In the genomic region with DNA sequence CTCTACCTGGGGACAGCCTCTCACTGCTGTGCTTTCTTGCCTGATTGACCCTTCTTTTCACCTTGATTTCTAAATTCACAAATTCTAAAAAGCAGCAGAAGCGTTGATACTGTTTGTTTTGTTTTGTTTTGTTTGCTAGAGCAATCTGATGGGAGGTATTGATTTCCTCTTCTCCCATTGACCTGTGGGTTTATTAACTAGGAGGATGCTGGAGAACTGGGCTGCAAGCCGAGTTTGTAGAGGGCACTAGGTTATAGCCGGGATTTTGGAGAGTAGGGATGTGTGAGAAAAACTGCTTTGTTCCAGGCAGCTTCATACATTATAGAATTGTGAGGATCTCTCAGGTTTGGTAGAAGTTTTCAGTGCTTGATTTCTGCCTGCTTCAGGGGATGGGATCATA, we compare ENCODE assay signal across 26 mouse cellular contexts. TPM values are rescaled to one million over a fixed set of nuclear protein-coding genes. Genes with fewer than 3 reads are reported as not detected.
"Had no signal": no experiment of that assay in that cellular context is flagged by ENCODE, and none has a peak within 500 bp of the region (broad histone marks: within the 10 kb centered on the region; RNA-seq: fewer than 3 reads in every experiment).

No protein-coding gene starts in this region.

- H3K4me1 ChIP-seq: midbrain, embryonic 10.5 days; midbrain, embryonic 12.5 days; neural tube, embryonic 13.5 days; neural tube, embryonic 15.5 days had no signal

- DNase-seq: lung, embryonic 14.5 days; lung, postnatal 10 days; lung, postnatal 4 days; midbrain, embryonic 14.5 days; retina, postnatal 1 day; right cerebral cortex, adult 18-20 months; right cerebral cortex, postnatal 25 days; right cerebral cortex, postnatal 4 days; spleen, adult 18-20 months; thymus, adult 18-20 months; thymus, postnatal 14 days; thymus, postnatal 36 days had no signal

- ATAC-seq: midbrain, embryonic 16.5 days had no signal

- H3K27me3 ChIP-seq: midbrain, embryonic 12.5 days; neural tube, embryonic 13.5 days; neural tube, embryonic 15.5 days had no signal

- H3K9me3 ChIP-seq: midbrain, embryonic 10.5 days; midbrain, embryonic 12.5 days; neural tube, embryonic 13.5 days; neural tube, embryonic 15.5 days had no signal

- H3K4me3 ChIP-seq: midbrain, embryonic 10.5 days; midbrain, embryonic 12.5 days; myocyte; neural tube, embryonic 13.5 days; neural tube, embryonic 15.5 days had no signal

- H3K4me2 ChIP-seq: lung, embryonic 14.5 days; midbrain, embryonic 12.5 days; neural tube, embryonic 13.5 days; neural tube, embryonic 15.5 days had no signal

- H3K36me3 ChIP-seq: midbrain, embryonic 10.5 days; midbrain, embryonic 12.5 days; neural tube, embryonic 13.5 days; neural tube, embryonic 15.5 days had no signal

- H3K27ac ChIP-seq: midbrain, embryonic 10.5 days; midbrain, embryonic 12.5 days; neural tube, embryonic 13.5 days; neural tube, embryonic 15.5 days had no signal

- H3K9ac ChIP-seq: lung, embryonic 14.5 days; midbrain, embryonic 12.5 days; neural tube, embryonic 13.5 days; neural tube, embryonic 15.5 days had no signal

RNA-seq across cellular contexts. Expression of gene BC053393, which starts 9.1 kb away (rescaled TPM):
- total RNA-seq: megakaryocyte, adult 5-6 weeks; megakaryocyte-erythroid progenitor cell, adult 5-6 weeks had no signal
- polyA plus RNA-seq: lung, embryonic 14.5 days; lung, embryonic 16.5 days; midbrain, embryonic 10.5 days; midbrain, embryonic 12.5 days; midbrain, embryonic 14.5 days; midbrain, embryonic 16.5 days; myocyte; neural tube, embryonic 11.5 days; neural tube, embryonic 13.5 days; neural tube, embryonic 15.5 days; small intestine, adult 2 months; stomach, embryonic 14.5 days; stomach, embryonic 16.5 days had no signal

RNA-seq across cellular contexts. Expression of gene Dppa1, which starts 48.6 kb away (rescaled TPM):
- total RNA-seq: megakaryocyte, adult 5-6 weeks; megakaryocyte-erythroid progenitor cell, adult 5-6 weeks had no signal
- polyA plus RNA-seq: lung, embryonic 14.5 days; lung, embryonic 16.5 days; midbrain, embryonic 10.5 days; midbrain, embryonic 12.5 days; midbrain, embryonic 14.5 days; midbrain, embryonic 16.5 days; myocyte; neural tube, embryonic 11.5 days; neural tube, embryonic 13.5 days; neural tube, embryonic 15.5 days; small intestine, adult 2 months; stomach, embryonic 14.5 days; stomach, embryonic 16.5 days had no signal

RNA-seq across cellular contexts. Expression of gene Gm12169, which starts 56.4 kb away (rescaled TPM):
- total RNA-seq: megakaryocyte, adult 5-6 weeks; megakaryocyte-erythroid progenitor cell, adult 5-6 weeks had no signal
- polyA plus RNA-seq: lung, embryonic 14.5 days; lung, embryonic 16.5 days; midbrain, embryonic 10.5 days; midbrain, embryonic 12.5 days; midbrain, embryonic 14.5 days; midbrain, embryonic 16.5 days; myocyte; neural tube, embryonic 11.5 days; neural tube, embryonic 13.5 days; neural tube, embryonic 15.5 days; small intestine, adult 2 months; stomach, embryonic 14.5 days; stomach, embryonic 16.5 days; thymus, postnatal 0 days had no signal
